Mouse (Mus musculus): ENCODE measurements around the gene Rpl29. TPM values are rescaled to one million over a fixed set of nuclear protein-coding genes. Genes with fewer than 3 reads are reported as not detected.

The Rpl29 gene
- polyA plus RNA-seq, 1 experiment from 2014 or later, result 620 TPM

DNA sequence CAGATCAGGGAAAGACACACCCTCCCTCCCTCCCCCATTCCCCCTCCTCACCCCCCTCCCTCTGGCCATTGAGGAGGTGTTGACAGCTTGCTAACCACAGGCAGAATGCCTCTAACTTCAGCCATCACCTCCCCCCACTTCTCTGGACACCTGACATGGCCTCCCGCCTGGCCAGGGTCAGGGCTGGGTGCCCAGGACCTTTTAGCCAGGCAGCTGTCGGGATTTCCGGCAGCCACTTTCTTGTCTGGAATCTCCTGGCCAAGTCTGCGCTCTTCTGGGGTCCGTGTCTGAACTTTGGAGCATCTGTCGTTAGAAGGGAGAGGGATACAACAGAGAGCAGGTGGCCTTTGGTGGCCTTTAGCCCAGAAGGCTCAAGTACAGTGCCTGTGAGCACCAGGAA lies 24.0 kb upstream of the Rpl29 start:
- Histone ChIP-seq H3K27me3 (no peaks in the 10 kb centered on the region), H3K4me1 (replicated peaks) (0 out of 2 replicates have a peak, but pooled peaks cover 8% of the 10 kb centered on the region), H3K27ac (replicated peaks) (no peak overlapping the region), H3K4me2 (no peak overlapping the region), H3K4me3 (no peak overlapping the region), H3K36me3 (no peaks in the 10 kb centered on the region), H3K9ac (no peak overlapping the region), H3K9me3 (no peaks in the 10 kb centered on the region)
- 47% methylated on average over 6 of the region's 6 CpGs for WGBS
- no peak for ATAC-seq (ENCODE audit: low FRiP score, low read depth)

- Histone ChIP-seq H3K27me3 (no peaks in the 10 kb centered on the region), H3K4me1 (replicated peaks) (0 out of 2 replicates have a peak, but pooled peaks cover 8% of the 10 kb centered on the region), H3K4me2 (no peak overlapping the region), H3K4me3 (no peak overlapping the region), H3K36me3 (no peaks in the 10 kb centered on the region), H3K9me3 (no peaks in the 10 kb centered on the region), H3K9ac (no peak overlapping the region), H3K27ac (replicated peaks) (no peak overlapping the region)
- 58% methylated on average over 8 of the region's 8 CpGs for WGBS
- ATAC-seq (ENCODE audit: low FRiP score, low read depth), result no peak
Measured at GRCm38 (mm10) chr9:106406443-106407078, 22.7 kb upstream of the Rpl29 start.

- no peak overlapping the region for H3K27ac ChIP-seq (replicated peaks)
- H3K36me3 ChIP-seq, result no peaks in the 10 kb centered on the region
- H3K4me2 ChIP-seq, result no peak overlapping the region
Measured at GRCm38 (mm10) chr9:106409096-106409495, 20.2 kb upstream of the Rpl29 start.

GRCm38 (mm10) chr9:106410086-106410650 lies 19.1 kb upstream of the Rpl29 start:
- no peak overlapping the region for H3K9ac ChIP-seq
- no peaks in the 10 kb centered on the region for H3K27me3 ChIP-seq
- no peaks in the 10 kb centered on the region for H3K9me3 ChIP-seq
- H3K36me3 ChIP-seq, result no peaks in the 10 kb centered on the region
- H3K4me3 ChIP-seq, result no peak overlapping the region
- 0 out of 2 replicates have a peak, but pooled peaks cover 5% of the 10 kb centered on the region for H3K4me1 ChIP-seq (replicated peaks)
- WGBS, result 62% methylated on average over 2 of the region's 2 CpGs
- ATAC-seq (ENCODE audit: low FRiP score, low read depth), result no peak
- no peak overlapping the region for H3K27ac ChIP-seq (replicated peaks)
- H3K4me2 ChIP-seq, result no peak overlapping the region

More at GRCm38 (mm10) chr9:106409096-106409495, 20.2 kb upstream of the Rpl29 start:
- Histone ChIP-seq H3K27me3 (no peaks in the 10 kb centered on the region), H3K9me3 (no peaks in the 10 kb centered on the region), H3K9ac (no peak overlapping the region), H3K4me3 (no peak overlapping the region), H3K4me1 (replicated peaks) (0 out of 2 replicates have a peak, but pooled peaks cover 5% of the 10 kb centered on the region)
- ATAC-seq (ENCODE audit: low FRiP score, low read depth), result no peak
- WGBS, result 98% methylated on average over 4 of the region's 4 CpGs

- no peak for ATAC-seq (ENCODE audit: low FRiP score, low read depth)
- WGBS, result 79% methylated on average over 9 of the region's 9 CpGs
- Histone ChIP-seq H3K9me3 (no peaks in the 10 kb centered on the region), H3K4me1 (replicated peaks) (0 out of 2 replicates have a peak, but pooled peaks cover 5% of the 10 kb centered on the region), H3K36me3 (no peaks in the 10 kb centered on the region), H3K9ac (no peak overlapping the region), H3K27ac (replicated peaks) (no peak overlapping the region), H3K27me3 (no peaks in the 10 kb centered on the region), H3K4me3 (no peak overlapping the region), H3K4me2 (no peak overlapping the region)
Measured at GRCm38 (mm10) chr9:106411091-106411594, 18.1 kb upstream of the Rpl29 start.

- WGBS, result 81% methylated on average over 6 of the region's 6 CpGs
- H3K9me3 ChIP-seq, result no peaks in the 10 kb centered on the region
- no peak overlapping the region for H3K9ac ChIP-seq
- no peaks in the 10 kb centered on the region for H3K27me3 ChIP-seq
- no peak overlapping the region for H3K4me3 ChIP-seq
- H3K36me3 ChIP-seq, result no peaks in the 10 kb centered on the region
- no peak for ATAC-seq (ENCODE audit: low FRiP score, low read depth)
- no peak overlapping the region for H3K27ac ChIP-seq (replicated peaks)
- H3K4me1 ChIP-seq (replicated peaks), result 0 out of 2 replicates have a peak, but pooled peaks cover under 1% of the 10 kb centered on the region
- no peak overlapping the region for H3K4me2 ChIP-seq
Measured at GRCm38 (mm10) chr9:106411729-106412128, 17.5 kb upstream of the Rpl29 start.

- Histone ChIP-seq H3K4me3 (no peak overlapping the region), H3K9me3 (no peaks in the 10 kb centered on the region), H3K4me1 (replicated peaks) (peaks cover under 1% of the 10 kb centered on the region; the same call in 1 of the 2 replicates), H3K36me3 (no peaks in the 10 kb centered on the region), H3K9ac (no peak overlapping the region), H3K27ac (replicated peaks) (no peak overlapping the region), H3K4me2 (no peak overlapping the region), H3K27me3 (no peaks in the 10 kb centered on the region)
- ATAC-seq (ENCODE audit: low FRiP score, low read depth), result no peak
- WGBS, result 79% methylated on average over 3 of the region's 3 CpGs
Measured at GRCm38 (mm10) chr9:106412210-106412609, 17.0 kb upstream of the Rpl29 start.

DNA sequence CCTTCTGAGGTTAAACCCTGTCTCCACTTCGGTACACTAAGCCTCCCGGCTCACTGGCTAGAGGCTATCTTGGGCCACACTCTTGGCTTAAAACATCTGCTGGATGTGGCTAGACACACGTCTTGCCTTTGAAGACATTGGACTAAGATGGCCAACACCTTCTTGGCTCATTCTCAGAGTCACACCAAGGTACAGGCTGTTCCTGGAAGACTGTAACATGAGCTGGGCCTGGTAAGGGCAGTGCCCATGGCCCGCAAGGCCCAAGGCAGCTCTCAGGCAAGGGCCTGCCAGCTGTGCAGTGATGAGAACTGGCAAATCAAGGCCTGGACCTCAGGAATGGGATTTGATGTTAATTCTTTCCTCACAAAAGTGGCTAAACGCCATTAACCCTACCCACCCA lies 15.6 kb upstream of the Rpl29 start:
- no peaks in the 10 kb centered on the region for H3K9me3 ChIP-seq
- no peak for ATAC-seq (ENCODE audit: low FRiP score, low read depth)
- H3K27ac ChIP-seq (replicated peaks), result no peak overlapping the region
- H3K4me3 ChIP-seq, result no peak overlapping the region
- peaks cover 15% of the 10 kb centered on the region for H3K4me1 ChIP-seq (replicated peaks)
- H3K27me3 ChIP-seq, result no peaks in the 10 kb centered on the region
- H3K9ac ChIP-seq, result no peak overlapping the region
- H3K4me2 ChIP-seq, result no peak overlapping the region
- no peaks in the 10 kb centered on the region for H3K36me3 ChIP-seq
- 87% methylated on average over 5 of the region's 5 CpGs for WGBS

- H3K4me1 ChIP-seq (replicated peaks), result peaks cover 32% of the 10 kb centered on the region
- no peak overlapping the region for H3K4me3 ChIP-seq
- no peak overlapping the region for H3K4me2 ChIP-seq
- no peak for ATAC-seq (ENCODE audit: low FRiP score, low read depth)
- H3K9me3 ChIP-seq, result no peaks in the 10 kb centered on the region
- no peaks in the 10 kb centered on the region for H3K36me3 ChIP-seq
- no peak overlapping the region for H3K9ac ChIP-seq
- H3K27me3 ChIP-seq, result peaks cover 7% of the 10 kb centered on the region; the same call in 1 of the 2 replicates
- WGBS, result 88% methylated on average over 6 of the region's 6 CpGs
- H3K27ac ChIP-seq (replicated peaks), result no peak overlapping the region
Measured at GRCm38 (mm10) chr9:106416826-106417225, 12.4 kb upstream of the Rpl29 start.

GRCm38 (mm10) chr9:106417841-106418625 lies 11.2 kb upstream of the Rpl29 start:
- Histone ChIP-seq H3K4me1 (replicated peaks) (peaks cover 34% of the 10 kb centered on the region), H3K9me3 (no peaks in the 10 kb centered on the region), H3K36me3 (no peaks in the 10 kb centered on the region), H3K4me3 (peak overlapping the region; percentile 31), H3K27ac (replicated peaks) (peak overlapping the region; percentile 55), H3K27me3 (peaks cover 7% of the 10 kb centered on the region; the same call in 1 of the 2 replicates), H3K9ac (peak overlapping the region; percentile 51), H3K4me2 (peak overlapping the region; percentile 80)
- ATAC-seq (ENCODE audit: low FRiP score, low read depth), result peak; percentile 77
- WGBS, result 16% methylated on average over 29 of the region's 29 CpGs

- Histone ChIP-seq H3K27me3 (peaks cover 7% of the 10 kb centered on the region; the same call in 1 of the 2 replicates), H3K4me3 (no peak overlapping the region), H3K4me1 (replicated peaks) (peaks cover 34% of the 10 kb centered on the region), H3K4me2 (peak overlapping the region; percentile 41), H3K9me3 (no peaks in the 10 kb centered on the region), H3K27ac (replicated peaks) (no peak overlapping the region), H3K9ac (no peak overlapping the region), H3K36me3 (no peaks in the 10 kb centered on the region)
- ATAC-seq (ENCODE audit: low FRiP score, low read depth), result no peak
- WGBS, result 6% methylated on average over 2 of the region's 2 CpGs
Measured at GRCm38 (mm10) chr9:106420608-106421007, 8.6 kb upstream of the Rpl29 start.

Data from hindbrain, embryonic 15.5 days (tissue).